Mouse (Mus musculus) heart, postnatal 36 days (tissue): ENCODE data around the gene Plekho1. TPM values are rescaled to one million over a fixed set of nuclear protein-coding genes. Genes with fewer than 3 reads are reported as not detected.
A peak's percentile ranks its signal among the peaks of the same experiment; 100 is the strongest.
"Not testable (repeated sequence)": the region's sequence is repeated elsewhere in the genome, so short reads cannot be mapped to it uniquely, and the experiment has no call there.

Experiments used
- DNase-seq, 2 experiments: peaks; one replicate each; pipeline ENCODE4 v3.0.0; 2021 to 2022
- intact Hi-C: fragments of 180-260 bp; cut with DNase I; formaldehyde crosslinking; loops from one replicate; pipeline ENCODE4 v1.15.1; 2025
- total RNA-seq, 2 experiments: library from RNA; stranded (reverse); gene quantifications; 2 replicates each; pipeline ENCODE4 v1.2.3; 2021

Plekho1 gene
- total RNA-seq, 2 experiments from 2014 or later, result 73.4 to 81.1 TPM

- DNase-seq, result no peak
- intact Hi-C loops, result no loop called here
These were observed 40.5 kb downstream of the Plekho1 start for GRCm38 (mm10) chr3:95955318-95955717.

GRCm38 (mm10) chr3:95954648-95955173 is 41.1 kb downstream of the Plekho1 start:
- intact Hi-C loops, result not testable (repeated sequence)

GRCm38 (mm10) chr3:95953522-95953921 is 42.3 kb downstream of the Plekho1 start:
- intact Hi-C loops, result no loop called here
- DNase-seq, result no peak

More at GRCm38 (mm10) chr3:95954648-95955173, 41.1 kb downstream of the Plekho1 start:
- not testable (repeated sequence) for DNase-seq

- DNase-seq, result no peak
- intact Hi-C loops, result no loop called here
These were observed 42.8 kb downstream of the Plekho1 start for GRCm38 (mm10) chr3:95953023-95953422.

GRCm38 (mm10) chr3:95951566-95951965 is 44.2 kb downstream of the Plekho1 start:
- intact Hi-C loops, DNase-seq: not testable (repeated sequence)

- intact Hi-C loops, result no loop called here
- DNase-seq, result peak; percentile 91 to 96
These were observed 44.8 kb downstream of the Plekho1 start for GRCm38 (mm10) chr3:95950763-95951551.

- no peak for DNase-seq
- intact Hi-C loops, result loop anchor here (2.0 kb wide), 1 partner anchor 18 kb away; no protein-coding TSS in a partner anchor
These were observed 47.5 kb downstream of the Plekho1 start for GRCm38 (mm10) chr3:95948325-95948724.

GRCm38 (mm10) chr3:95945731-95946240 is 50.0 kb downstream of the Plekho1 start:
- intact Hi-C loops, result no loop called here
- DNase-seq, result no peak

GRCm38 (mm10) chr3:95944742-95945141 is 51.1 kb downstream of the Plekho1 start:
- intact Hi-C loops, result no loop called here
- no peak for DNase-seq

GRCm38 (mm10) chr3:95943226-95943625 is 52.6 kb downstream of the Plekho1 start:
- intact Hi-C loops, result no loop called here

GRCm38 (mm10) chr3:95942749-95943148 is 53.1 kb downstream of the Plekho1 start:
- intact Hi-C loops, result no loop called here

More at GRCm38 (mm10) chr3:95943226-95943625, 52.6 kb downstream of the Plekho1 start:
- no peak for DNase-seq

GRCm38 (mm10) chr3:95938835-95939234 is 57.0 kb downstream of the Plekho1 start:
- intact Hi-C loops, result no loop called here
- no peak for DNase-seq

More at GRCm38 (mm10) chr3:95942749-95943148, 53.1 kb downstream of the Plekho1 start:
- DNase-seq, result no peak

Other genes starting within 250 kb of the Plekho1 start
- gene Tars2, start 235.8 kb downstream of the Plekho1 start, total RNA-seq, result 10 to 100 TPM; 42.9 to 46.2 TPM
- 10 to 100 TPM; 41.9 to 43.8 TPM for gene Rprd2, start 177.1 kb downstream of the Plekho1 start, total RNA-seq
- gene Prpf3, start 140.1 kb downstream of the Plekho1 start, total RNA-seq, result 10 to 100 TPM; 17.6 to 21.3 TPM
- 100 to 1,000 TPM; 318 to 326 TPM for gene Mrps21, start 124.5 kb downstream of the Plekho1 start, total RNA-seq
- 10 to 100 TPM in 1 of 2 experiments, 1 to 10 TPM in 1; 4.5 to 20.1 TPM for gene Ciart, start 113.8 kb downstream of the Plekho1 start, total RNA-seq
- 10 to 100 TPM; 11.4 to 11.7 TPM for gene BC028528, start 104.0 kb downstream of the Plekho1 start, total RNA-seq
- 100 to 1,000 TPM; 114 to 122 TPM for gene Aph1a, start 102.0 kb downstream of the Plekho1 start, total RNA-seq
- gene Car14, start 91.3 kb downstream of the Plekho1 start, total RNA-seq, result 100 to 1,000 TPM; 152 to 202 TPM
- 10 to 100 TPM; 82.7 to 85.9 TPM for gene Anp32e, start 66.8 kb downstream of the Plekho1 start, total RNA-seq
- 10 to 100 TPM; 22.3 to 26.0 TPM for gene Vps45, start 62.5 kb upstream of the Plekho1 start, total RNA-seq
- gene Otud7b, start 108.5 kb upstream of the Plekho1 start, total RNA-seq, result 10 to 100 TPM; 56.7 to 67.6 TPM
- gene Mtmr11, start 166.0 kb upstream of the Plekho1 start, total RNA-seq, result 1 to 10 TPM; 2.0 to 5.6 TPM
- 10 to 100 TPM; 15.1 to 17.3 TPM for gene Sf3b4, start 176.3 kb upstream of the Plekho1 start, total RNA-seq
- 1 to 10 TPM; 3.4 to 9.9 TPM for gene Sv2a, start 185.2 kb upstream of the Plekho1 start, total RNA-seq
- 10 to 100 TPM; 25.1 to 26.9 TPM for gene Bola1, start 223.7 kb upstream of the Plekho1 start, total RNA-seq
- gene Hist2h2ab, start 223.9 kb upstream of the Plekho1 start, total RNA-seq, result 1 to 10 TPM; 1.9 to 2.3 TPM
- gene Hist2h2ac, start 224.9 kb upstream of the Plekho1 start, total RNA-seq, result 10 to 100 TPM; 32.1 to 35.4 TPM
- gene Hist2h2be, start 225.1 kb upstream of the Plekho1 start, total RNA-seq, result 10 to 100 TPM in 1 of 2 experiments, 1 to 10 TPM in 1; 8.3 to 10.5 TPM
- gene Hist2h3c2, start 243.1 kb upstream of the Plekho1 start, total RNA-seq, result 10 to 100 TPM in 1 of 2 experiments, 1 to 10 TPM in 1; 8.9 to 10.6 TPM
- 100 to 1,000 TPM; 243 to 253 TPM for gene Hist2h2aa2, start 244.3 kb upstream of the Plekho1 start, total RNA-seq
- 10 to 100 TPM in 1 of 2 experiments, 1 to 10 TPM in 1; 6.4 to 16.6 TPM for gene Hist2h2aa1, start 249.5 kb upstream of the Plekho1 start, total RNA-seq